Mouse (Mus musculus) mature B cell (primary cell): ENCODE measurements around the gene Fam102a.

Experiments used
- in situ Hi-C: fragments of 300-500 bp; cut with MboI; formaldehyde crosslinking; loops from 2 replicates; pipeline ENCODE4 v1.14.3; 2019

Gene Fam102a

DNA sequence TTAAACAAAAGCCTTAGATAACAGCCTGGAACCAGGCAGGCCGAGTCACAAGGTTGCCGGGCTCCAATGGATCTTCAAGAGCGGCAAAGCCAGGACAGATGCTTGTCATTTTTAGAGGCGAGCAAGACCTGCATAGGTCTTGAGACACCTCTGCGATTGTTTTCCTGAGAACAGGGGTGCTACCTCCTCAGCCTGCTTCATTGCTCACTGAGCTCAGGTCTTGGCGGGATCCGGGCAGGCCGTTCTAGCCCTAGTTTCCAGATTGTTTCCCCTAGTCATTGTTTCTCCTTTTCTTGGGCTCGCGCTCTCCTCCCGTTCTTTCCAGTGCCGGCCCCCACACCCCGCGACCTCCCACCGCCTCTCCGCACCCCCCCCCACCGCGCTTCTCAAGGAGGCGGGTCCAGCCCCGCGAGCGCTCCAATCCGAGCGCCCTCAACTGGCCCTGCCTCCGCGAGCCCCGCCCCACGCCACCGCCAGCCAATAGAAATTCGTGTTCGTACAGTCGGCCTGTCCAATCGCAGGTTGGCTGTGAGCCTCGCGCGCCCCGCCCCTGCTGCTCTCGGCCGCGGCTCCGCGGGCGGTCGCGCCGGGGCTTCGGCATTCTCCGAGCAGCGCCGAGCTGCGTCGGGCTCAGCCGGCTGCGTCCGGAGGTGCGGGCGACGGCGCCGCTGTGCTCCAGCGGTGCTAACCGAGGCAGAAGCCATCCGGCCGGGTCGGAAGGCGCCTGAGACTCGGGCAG lies at the start of gene Fam102a:
Gene Fam102a, plus strand, starts transcription at position 600 of the 739 bp plus-strand sequence.
- in situ Hi-C loops = no loop called here

DNA sequence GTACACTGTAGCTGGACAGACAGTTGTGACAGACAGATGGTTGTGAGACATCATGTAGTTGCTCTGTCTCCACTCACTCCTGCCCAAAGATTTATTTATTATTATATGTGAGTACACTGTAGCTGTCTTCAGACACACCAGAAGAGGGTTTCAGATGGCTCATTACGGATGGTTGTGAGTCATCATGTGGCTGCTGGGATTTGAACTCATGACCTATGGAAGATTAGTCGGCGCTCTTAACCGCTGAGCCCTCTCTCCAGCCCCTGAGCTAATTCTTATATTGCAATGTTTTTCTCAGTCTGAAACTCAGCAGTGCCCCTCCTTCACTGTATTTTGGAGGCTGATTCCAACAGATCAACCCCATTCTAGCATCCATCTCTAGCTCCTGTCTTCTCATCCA lies 49.4 kb upstream of the Fam102a start:
- in situ Hi-C loops = no loop called here

DNA sequence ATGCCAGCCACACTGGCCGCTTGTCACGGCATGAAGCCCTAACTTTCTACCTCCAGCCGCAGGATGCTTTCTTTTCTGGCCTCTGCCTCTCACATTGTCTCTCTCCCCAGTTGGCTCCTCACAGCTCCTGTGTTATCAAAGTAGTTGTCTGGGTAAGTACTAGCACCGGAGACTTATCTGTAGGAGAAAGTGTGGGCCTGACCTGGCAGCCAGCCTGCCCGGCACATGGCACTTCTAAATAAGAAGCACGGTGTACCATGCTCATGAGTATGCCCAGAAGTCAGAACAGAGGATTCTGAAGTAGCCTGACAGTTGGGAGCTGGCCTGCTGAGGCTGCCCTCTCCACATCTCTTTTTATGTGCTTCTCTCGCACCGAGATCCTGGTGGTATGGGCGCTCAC lies 49.0 kb upstream of the Fam102a start:
- in situ Hi-C loops = no loop called here

DNA sequence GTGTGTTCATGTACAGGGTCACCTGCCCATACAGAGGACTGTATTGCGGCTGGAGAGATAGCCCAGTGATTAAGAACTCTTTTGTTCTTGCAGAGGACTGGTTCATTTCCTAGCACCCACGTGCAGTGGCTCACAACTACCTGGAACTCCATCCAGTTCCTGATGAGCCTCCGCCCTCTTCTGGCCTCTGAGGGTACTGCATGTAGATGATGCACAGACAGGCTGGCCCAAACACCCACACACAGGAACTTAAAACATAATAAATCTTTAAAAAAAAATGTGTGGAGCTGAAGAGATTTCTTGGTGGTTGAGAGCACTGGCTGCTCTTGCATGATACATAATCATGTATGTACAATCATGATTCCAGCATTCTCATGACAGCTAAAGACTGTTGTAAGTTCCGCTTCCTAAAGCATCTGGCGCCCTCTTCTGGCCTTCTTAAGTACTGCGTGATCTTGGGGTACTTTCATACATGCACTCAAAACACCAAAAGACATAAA lies 48.0 kb upstream of the Fam102a start:
- in situ Hi-C loops = no loop called here

DNA sequence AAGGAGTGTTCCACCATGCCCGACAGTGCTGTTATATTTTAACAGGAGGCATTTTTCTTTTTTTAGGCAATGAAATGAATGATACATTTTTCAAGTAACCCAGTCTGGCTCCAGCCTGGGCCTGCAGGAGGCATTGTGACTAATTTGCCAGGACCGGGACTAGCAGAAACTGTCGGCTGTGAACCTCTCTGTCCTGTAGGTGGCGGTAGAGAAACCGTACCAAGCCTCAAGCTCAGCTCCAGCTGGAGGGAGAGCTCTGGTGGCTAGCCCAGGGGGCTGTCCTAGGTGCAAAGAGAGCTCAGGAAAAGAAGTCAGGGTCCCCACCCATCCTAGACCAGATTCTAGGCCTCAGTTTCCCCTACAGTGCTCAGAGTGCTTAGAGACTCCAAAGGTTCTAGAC lies 46.5 kb upstream of the Fam102a start:
- in situ Hi-C loops = no loop called here

DNA sequence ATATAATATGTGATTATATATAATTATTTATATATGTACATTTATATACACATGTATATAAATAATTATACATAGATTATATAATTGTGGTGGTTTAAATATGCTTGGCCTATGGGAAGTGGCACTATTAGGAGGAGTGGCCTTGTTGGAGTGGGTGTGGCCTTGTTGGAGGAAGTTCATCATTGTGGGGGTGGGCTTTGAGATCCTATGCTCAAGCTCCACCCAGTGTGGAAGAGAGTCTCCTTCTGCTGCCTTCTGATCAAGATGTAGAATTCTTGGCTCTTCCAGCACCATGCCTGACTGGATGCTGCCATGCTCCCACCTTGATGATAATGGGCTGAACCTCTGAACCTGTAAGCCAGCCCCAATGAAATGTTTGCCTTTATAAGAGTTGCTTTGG lies 44.4 kb upstream of the Fam102a start:
- in situ Hi-C loops = loop anchor here (5.0 kb wide), 1 partner anchor 82 kb away; the partner anchor contains the start of genes Dpm2 and Pip5kl1

DNA sequence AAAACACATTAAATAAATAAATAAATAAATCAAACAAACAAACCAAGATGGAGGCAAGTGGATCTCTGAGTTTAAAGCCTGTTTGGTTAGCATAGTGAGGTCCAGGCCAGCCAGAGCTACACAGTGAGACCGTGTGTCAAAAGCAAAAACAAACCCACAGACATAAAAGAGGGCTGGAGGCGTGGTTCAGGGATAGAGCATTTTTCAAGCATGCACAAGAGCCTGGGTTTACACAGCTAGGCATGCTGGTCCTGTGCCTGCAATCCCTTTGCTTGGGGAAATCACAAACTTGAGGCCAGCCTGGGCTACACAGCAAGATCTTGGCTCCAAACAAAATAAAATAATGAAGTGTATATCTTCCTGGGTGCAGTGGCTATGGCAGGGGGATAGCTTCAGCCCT lies 42.5 kb upstream of the Fam102a start:
- in situ Hi-C loops = loop anchor here (5.0 kb wide), 1 partner anchor 80 kb away; the partner anchor contains the start of genes Dpm2 and Pip5kl1

DNA sequence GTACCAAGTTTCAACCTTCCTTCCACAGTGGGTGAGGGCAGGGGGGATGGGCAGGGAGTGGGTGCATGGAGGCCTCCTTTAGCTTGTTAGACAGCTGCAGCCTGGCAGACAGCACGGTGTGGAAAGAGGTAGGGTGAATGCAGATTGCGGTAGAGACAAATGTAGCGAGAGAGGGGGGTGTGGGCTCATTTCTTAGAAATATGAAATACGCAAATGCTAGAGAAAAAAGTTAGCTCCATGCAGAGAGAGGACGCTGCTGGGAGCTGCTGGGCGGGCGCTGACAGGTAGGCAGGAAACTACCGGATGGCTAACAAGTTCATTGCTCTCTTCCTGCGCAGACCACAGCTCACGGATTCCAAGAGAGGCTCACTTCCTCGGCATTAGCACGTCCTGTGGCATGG lies 41.8 kb upstream of the Fam102a start:
- in situ Hi-C loops = loop anchor here (5.0 kb wide), 1 partner anchor 79 kb away; the partner anchor contains the start of genes Dpm2 and Pip5kl1

DNA sequence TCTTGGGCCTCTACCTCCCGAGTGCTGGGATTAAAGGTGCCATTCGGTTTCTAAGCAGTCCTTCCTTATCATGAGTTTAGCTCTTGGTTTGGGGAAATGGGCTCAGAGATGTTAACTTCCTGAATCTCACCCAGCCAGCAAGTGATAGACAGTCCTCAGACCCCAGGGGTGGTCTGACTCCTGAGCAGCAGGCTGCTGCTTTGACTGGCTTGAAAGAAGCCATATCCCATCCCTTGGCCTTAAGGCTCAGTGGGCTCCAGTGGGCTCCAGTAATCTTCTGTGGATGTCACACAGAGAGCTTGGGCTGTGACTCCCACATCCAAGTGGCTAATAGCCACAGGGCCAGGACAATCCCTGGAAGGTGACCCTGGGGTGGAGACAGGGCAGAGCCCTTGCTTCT lies 40.6 kb upstream of the Fam102a start:
- in situ Hi-C loops = loop anchor here (5.0 kb wide), 1 partner anchor 78 kb away; the partner anchor contains the start of genes Dpm2 and Pip5kl1

DNA sequence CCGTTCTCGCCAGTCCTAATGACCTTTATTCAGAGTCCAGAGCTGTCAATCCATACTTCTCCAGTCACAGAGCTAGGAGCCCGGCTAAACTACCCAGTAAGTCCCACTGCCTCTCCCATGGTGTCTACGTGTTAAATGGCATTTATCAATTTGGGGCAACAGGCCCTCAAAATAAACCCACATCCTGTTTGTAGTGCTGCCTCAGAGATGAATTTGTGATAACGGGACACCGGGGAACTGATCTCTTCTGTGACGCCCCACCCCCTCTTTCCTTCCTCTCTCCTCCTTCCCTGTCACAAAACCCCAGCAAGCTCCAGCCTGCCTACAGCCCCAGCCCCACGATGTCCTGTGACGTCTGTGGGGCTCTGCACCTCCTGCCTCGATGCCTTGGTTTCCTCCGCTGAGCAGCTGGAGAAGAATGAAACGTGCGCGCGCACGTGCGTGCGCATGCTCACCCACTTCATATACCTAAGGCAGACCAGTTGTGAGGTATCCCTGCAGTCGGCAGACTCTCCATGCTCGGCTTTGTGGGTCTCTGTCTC lies 39.9 kb upstream of the Fam102a start:
- in situ Hi-C loops = no loop called here

DNA sequence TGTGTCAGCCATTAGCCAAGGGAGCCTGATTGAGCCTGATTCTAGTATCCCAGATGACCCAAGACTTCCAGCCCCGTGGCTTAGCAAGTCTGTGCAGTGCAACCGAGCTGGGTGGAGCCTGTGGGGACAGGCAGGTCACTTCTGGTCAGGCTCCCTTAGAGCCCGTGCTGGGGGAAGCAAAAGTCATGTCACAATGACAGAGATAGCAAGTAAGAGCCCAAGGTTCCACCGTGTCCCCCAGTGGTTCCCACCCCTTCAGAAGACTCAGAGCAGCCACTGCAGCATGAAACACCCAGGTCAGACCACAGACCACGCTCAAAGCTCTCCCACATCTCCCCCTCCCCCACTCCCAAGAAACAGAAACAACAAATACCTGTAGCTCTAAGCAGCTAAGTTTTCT lies 38.9 kb upstream of the Fam102a start:
- in situ Hi-C loops = no loop called here

DNA sequence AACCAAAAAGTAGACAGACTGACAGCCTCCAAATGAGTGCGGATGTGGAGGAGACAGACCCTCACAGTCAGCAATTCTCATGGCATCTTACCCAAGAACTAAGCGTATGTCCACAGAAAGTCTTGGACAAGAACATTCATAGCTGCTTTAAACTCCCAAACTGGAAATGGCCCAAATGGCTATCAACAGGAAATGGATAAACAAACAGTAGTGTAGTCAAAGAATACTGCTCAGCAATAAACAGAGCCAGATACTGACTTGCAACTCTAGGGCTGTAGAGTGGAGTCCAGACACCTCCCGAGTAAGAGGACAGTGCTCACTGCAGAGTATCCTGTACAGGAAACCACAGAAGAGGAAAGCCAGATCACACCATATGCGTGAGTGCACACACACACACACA lies 35.8 kb upstream of the Fam102a start:
- in situ Hi-C loops = no loop called here

DNA sequence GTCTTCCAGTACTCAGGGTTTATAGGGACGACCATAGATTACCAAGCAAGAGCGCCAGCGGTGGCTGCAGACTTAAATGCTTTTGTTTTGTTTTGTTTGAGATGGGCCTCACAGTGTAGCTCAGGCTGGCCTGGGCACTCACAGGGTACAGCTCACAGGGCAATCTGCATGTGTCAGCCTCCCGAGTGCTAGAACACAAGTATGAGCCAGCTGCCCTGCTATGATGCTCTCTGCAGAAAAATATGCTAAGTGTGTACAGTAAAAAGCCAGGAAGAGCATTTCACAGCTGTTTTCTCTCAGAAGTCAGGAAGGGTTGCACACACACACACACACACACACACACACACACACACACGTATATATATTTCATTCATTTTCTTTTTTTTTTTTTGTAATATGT lies 34.7 kb upstream of the Fam102a start:
- in situ Hi-C loops = no loop called here

DNA sequence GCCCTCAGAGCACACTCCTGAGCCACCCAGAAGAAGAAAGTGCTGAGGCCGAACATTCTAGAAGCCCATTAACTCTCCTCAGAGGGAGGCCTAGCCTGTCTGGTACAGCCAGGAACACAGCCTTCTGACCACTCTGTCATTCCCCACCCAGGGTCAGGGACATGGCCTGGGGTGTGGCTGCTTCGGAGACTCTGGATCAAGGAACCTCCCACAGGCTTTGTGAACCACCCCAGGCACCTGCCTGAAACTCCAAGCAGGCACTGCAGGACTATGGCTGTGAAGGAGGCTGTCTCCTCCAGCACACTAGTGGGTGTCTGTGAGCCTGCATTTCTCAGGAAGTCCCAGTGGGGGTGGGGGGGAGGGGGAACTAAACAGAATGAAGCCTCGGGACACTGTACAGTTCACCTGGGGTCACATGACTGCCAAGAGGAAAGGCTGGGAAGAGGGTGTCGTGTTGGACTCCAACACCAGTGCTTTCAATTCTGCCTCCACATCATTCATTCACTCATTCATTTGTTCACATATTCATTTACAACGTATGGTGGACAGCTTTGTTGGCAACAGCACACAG lies 33.3 kb upstream of the Fam102a start:
- in situ Hi-C loops = no loop called here

DNA sequence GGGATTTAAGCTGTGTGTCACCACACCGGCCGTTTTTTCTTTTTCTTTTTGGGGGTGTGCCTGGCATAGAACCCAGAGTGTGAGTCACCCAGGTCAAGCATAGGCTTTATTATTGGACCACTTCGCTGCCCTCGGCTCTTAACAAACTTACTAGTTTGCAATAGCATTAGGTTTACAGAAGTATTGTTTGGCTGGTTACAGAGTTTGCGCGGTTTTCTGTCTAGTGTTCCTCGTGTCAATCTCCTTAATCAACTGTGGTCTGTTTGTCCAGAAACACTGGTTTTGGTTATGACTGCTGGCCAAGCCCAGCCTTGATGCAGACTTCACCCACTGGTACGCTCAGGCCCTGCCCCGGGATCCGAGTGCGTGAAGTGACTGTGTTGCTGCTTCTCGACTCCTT lies 32.3 kb upstream of the Fam102a start:
- in situ Hi-C loops = no loop called here

DNA sequence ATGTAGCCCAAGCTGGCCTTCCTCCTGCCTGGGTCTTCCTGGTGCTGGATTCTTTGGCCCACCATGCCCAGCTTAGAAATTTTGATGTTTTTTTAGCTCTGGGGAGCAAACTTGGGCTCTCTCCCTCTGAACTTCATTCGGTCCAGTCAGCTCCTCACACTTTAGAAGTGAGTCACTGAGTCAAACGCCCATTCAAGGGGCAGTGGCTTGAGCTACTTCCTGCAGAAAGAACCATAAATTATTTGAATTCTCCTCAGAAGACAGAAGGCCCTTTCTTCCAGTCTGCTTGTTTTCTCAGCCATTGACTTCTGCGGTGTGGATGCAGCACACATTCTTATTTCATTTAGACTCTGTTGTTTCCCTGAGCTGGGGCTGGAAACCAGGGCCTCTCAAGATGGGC lies 31.5 kb upstream of the Fam102a start:
- in situ Hi-C loops = no loop called here

DNA sequence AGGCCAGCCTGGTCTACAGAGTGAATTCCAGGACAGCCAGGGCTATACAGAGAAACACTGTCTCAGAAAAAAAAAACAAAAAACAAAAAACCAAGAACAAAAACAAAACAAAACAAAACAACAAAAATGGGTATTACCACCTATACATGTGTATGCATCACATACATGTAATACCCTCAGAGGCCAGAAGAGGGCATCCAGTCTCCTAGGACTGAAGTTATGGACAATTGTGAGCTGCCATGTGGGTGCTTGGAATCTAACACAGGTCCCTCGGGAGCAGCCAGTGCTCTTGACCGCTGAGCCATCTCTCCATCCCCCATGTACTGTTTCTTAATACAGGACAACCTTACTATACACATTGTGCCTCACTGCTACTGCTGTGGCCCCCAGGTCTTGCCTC lies 29.6 kb upstream of the Fam102a start:
- in situ Hi-C loops = no loop called here

DNA sequence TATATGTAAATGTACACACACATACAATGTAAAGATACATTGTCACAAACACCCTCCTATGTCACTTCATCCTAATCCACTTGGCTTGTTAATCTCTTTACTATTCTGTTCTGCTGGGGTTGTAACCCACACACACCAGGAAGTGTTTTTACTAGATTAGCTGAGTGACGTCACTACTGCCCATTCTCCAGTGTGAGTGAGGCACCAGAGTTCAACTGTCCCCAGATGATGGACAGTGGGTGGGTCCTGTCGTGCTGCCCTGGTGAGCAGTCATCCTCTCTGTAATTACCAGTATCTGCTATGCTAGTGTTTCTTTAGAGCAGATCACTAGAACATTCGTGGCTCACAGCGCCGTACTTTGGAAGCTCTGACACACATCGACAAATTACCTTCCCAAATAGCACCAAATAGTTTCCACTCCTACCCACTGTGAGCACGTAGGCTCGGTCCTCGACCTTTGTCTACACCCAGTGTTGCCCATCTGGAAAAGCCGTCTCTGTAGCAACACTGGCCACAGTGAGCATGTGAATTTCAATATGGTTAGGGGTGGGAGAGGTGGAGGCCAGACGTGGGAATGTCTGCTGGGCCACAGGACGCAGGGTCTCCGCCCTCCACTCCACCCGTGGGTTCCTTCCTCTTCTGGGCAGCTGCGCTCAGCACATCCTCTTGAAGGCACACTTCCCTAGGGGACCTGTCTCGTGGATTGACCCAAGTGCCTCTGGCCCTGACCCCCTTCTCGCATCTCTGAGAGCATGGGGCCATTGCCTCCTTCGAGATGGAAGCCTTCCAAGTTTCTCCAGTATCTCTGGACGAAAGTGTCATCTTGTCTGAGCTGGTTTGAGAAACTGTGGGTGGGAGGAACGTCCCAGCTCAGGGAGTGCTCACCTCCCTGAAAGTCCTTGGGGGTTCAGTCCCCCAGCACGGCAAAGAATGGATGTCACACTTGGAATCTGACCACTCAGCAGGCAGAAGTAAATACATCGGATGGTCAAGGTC lies 28.2 kb upstream of the Fam102a start:
- in situ Hi-C loops = no loop called here

DNA sequence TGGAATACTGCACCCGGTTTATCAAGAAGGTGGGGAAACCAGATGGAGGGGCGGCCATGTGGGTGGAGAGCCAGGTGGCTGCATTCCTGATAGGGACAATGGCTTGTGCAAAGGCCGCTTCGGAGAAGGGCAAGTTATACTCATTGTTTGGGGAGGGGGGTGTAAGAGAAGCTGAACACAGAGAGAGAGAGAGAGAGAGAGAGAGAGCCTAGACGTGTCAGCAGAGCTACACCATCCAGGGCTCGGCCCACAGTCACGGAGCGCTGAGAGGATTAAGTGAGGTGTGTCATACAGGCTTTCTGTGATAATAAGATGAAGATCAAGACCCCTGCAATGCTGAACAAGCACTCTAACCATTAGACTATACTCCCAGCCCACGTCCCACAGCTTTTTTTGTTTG lies 27.2 kb upstream of the Fam102a start:
- in situ Hi-C loops = no loop called here

DNA sequence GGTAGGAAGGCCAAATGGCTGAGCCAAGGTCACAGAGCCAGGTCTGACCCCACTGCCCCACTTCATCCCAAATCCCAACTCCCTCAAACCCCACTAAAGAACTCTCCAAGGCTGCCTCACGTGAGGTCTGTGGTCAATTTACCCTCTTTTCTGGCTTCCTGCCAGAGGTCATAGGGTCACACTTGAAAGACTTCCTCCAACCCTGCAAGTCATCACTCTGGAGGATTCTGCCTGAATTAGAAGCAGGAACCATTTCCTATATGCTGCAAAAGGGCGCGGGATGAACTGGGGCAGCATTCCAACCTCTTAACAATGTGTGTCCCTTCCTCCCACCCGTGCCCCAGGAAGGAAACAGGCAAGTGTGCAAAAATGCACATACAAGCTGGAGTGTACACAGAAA lies 25.8 kb upstream of the Fam102a start:
- in situ Hi-C loops = no loop called here

DNA sequence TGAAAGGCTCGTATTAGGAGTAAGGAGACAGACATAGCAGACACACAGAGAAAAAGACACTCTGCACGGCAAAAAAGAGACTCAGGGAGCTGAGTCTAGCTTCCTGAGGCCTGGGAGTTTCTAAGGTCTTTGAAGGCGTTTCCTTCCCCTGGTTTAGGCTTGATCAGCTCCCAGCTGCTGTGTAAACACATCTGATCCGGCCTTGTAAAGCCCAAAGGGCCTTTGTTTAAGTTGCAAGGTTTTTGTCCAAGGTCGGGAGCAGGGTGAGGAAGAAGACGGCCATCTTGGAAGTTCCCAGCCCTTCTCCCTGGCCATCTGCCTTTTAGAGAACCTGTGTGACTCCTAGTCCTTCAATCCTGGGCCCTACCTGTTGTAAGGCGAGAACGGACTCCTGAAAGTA lies 25.2 kb upstream of the Fam102a start:
- in situ Hi-C loops = no loop called here

DNA sequence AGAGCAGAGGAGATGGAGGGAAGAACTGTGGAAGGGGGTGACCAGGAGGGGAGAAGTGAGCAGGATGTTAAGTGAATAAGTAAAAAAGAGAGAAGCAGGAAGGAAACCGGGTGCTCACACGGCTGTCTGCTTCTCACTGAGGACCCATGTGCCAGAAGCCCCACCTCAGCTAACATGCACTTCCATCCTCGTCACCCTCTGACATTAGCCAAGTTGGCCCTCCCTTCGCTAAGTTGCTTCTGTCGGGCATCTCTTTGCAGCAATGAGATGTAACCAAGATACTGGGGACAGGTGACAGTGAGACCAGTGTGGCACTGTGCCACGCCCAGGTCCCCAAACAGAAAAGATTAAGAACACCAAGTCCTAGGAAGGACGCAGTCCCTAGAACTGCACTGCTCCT lies 22.5 kb upstream of the Fam102a start:
- in situ Hi-C loops = no loop called here
